Mouse (Mus musculus) adrenal gland, postnatal 14 days (tissue): ENCODE data around the gene Myo1d. TPM values are rescaled to one million over a fixed set of nuclear protein-coding genes. Genes with fewer than 3 reads are reported as not detected.

Experiments used
- DNase-seq: peaks from one replicate; pipeline ENCODE4 v3.0.0; 2021; ENCODE audit warnings: mixed read lengths
- long read RNA-seq, 2 experiments: library from polyadenylated mRNA; stranded (forward); transcript quantifications; one replicate each; pipeline ENCODE4 v2.0.0; 2021
- total RNA-seq: library from RNA; stranded (reverse); gene quantifications from 2 replicates; pipeline ENCODE4 v1.2.3, GENCODE M21; 2021

Gene Myo1d
- 46.3 and 47.1 TPM in 2 replicates for total RNA-seq
- long read RNA-seq, experiment 1, full-length matches to known transcripts: 7 of 19 reads
- long read RNA-seq, experiment 1, partial matches to known transcripts: 2 of 19 reads
- long read RNA-seq, experiment 1, other reads (novel, unspliced or antisense): 10 of 19 reads
- long read RNA-seq, experiment 2, full-length matches to known transcripts: 7 of 13 reads
- long read RNA-seq, experiment 2, partial matches to known transcripts: 3 of 13 reads
- long read RNA-seq, experiment 2, other reads (novel, unspliced or antisense): 3 of 13 reads

DNA sequence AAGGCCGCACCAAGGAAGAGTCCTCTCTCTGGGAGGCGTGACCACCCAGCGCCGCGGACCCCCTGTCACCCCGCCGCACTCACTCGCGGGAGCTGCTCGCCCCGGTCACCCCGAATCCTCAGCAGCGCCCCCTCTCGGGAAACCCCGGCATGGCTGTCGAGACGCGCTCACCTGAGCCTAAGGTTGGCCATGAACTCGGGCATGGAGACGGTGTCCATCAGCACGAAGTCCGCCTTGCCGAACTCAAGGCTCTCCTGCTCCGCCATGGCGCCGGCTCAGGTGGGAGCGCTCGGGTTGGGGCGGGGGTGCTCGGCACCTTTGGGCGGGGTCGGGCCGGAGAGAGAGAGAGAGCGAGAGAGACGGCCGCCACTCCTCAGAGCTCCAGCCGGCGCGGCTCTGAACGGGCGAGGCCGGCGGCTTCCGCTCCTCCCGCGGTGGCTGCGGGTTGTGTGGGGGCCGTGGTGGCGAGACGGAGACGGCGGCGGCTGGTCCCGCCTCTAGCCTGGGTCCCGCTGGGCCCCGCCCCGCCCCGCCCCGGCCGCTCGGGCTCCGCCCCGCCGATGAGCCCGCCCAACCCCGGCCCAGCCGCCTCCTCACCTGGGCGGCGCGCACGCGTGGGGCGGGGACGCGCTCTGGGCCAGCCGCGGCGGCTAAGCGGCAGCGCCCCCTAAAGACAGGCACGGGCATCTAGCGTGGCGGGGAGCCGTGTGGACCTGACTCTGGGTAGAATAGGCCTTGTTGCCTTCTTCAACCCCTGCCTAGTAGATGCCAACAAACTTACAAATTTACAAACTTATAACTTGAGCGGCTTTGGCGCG is at the start of gene Myo1d:
Gene Myo1d (minus strand): TSS at position 499 of the 818 bp plus-strand sequence.
- DNase-seq: peak; percentile 95

DNA sequence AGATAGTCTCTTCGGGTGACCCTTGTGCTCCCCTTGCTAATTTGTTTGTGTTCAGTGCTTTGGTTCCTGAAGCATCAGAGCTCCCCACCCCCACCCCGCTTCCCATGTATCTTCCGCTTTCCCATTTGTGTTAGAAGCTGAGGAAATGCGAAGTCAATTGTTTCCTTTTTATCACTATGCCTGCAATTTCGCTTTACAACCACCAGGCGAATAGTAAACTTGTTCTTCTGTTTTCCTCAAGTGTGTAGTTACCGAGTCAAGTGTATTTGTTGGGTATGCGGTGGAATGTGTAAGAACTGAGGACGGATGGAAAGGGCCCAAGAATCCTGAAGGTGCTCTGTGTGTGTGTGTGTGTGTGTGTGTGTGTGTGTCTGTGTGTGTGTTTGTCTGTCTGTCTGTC is 42.0 kb upstream of the Myo1d start:
- no peak for DNase-seq

DNA sequence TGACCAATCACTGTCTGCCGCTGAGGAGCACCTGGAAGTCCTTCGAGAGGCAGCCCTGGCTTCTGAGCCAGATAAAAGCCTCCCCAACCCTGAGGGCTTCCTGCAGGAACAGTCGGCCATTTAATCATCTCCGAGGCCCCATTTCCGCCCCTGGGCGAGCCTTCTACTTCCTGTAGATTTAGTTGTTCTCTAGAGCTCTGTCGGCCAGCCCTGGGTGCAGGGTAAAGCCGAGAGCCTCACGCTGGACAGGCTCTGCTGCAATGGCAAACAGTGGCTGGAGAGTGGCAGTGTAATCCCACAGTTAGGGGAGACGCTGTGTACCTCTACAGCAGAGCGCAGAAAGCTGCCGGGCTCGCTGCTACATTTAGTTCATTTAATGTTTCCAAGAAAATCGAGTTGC is 41.5 kb upstream of the Myo1d start:
- peak; percentile 55 for DNase-seq

DNA sequence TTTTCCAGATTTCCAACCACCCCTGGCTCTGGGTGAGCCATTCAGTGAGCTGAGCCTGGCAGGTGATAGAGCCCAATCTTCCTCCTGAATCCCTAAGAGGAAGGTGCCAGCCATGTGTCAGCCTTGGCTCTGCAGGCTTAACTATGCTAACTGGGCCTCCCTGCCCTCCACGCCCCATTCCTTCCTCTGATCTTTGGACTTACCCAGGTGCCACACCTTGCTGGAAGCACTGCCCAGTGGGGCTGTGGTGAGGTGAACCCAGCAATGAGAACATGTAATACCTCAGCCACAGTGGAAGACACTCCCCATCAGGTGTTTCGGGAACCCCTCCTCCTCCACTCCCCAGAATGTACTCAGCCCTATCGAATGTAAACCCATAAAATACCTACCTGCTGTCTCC is 40.3 kb upstream of the Myo1d start:
- no peak for DNase-seq

DNA sequence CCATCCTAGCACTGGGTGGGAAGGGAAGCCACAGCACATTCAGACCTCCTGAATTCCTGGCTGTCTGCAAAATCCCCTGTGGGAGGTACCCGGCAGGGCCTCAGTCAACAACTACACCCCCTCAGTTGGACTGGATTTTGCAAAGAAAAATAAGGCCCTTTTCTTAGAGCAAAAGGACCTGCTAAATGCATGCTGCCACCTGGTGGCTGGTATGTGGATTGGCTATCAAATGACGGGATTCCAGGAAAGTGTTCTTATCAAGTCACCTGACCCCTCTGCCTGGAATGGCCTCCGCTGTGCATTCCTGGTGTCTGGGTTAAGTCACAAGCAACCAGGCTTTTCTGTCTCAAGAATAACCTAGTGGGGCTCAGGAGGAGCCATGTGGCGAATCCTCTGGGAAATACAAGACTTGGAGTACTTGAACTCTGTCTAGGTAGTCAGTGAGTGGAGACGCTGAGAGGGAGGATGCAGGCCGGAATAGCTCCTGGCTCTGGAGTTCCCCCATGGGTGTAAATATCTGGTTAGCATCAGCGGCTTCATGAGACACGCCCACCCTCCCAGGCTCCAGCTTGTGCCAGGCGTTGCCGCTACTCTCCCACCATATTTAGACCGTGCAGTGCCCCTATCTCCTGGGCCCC is 38.4 kb upstream of the Myo1d start:
- DNase-seq: peak; percentile 82

DNA sequence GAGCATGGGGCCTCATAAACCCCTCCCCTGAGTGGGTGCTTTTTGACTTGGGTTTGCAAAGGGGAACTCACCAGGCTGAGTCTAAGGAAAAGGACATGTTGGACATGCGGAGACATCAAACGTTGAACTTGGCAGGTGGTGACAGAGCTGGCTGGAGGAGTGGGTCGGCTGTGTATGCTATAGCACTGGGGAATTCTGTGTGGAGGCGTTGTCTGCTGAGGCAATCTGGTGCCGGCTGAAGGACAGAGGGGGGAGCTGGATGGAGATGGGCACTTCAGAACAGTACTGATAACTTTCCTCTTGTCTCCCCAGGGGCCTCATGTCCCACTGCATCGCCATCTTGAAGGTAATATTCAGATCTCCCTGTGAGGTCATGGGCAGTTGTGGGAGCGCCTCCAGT is 35.5 kb upstream of the Myo1d start:
- no peak for DNase-seq

DNA sequence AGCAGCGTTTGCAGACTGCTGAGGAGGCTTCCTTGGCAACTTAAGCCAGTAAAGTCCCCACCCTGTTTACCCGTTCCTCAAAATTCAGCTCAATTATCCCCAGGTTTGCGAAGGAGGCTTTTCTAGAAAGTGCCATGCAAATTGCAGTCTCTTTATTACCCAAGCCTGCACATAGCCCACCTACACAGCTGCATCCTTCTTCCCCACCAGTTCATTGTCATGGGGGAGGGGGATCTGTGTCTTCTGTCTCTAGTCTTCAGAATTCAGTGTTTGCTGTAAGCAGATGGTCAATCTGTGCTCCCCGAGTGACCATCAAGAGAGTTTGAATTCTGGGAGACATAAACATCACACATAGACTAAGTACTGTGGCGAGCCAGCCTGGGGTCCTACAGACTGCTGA is 31.3 kb upstream of the Myo1d start:
- DNase-seq: no peak

DNA sequence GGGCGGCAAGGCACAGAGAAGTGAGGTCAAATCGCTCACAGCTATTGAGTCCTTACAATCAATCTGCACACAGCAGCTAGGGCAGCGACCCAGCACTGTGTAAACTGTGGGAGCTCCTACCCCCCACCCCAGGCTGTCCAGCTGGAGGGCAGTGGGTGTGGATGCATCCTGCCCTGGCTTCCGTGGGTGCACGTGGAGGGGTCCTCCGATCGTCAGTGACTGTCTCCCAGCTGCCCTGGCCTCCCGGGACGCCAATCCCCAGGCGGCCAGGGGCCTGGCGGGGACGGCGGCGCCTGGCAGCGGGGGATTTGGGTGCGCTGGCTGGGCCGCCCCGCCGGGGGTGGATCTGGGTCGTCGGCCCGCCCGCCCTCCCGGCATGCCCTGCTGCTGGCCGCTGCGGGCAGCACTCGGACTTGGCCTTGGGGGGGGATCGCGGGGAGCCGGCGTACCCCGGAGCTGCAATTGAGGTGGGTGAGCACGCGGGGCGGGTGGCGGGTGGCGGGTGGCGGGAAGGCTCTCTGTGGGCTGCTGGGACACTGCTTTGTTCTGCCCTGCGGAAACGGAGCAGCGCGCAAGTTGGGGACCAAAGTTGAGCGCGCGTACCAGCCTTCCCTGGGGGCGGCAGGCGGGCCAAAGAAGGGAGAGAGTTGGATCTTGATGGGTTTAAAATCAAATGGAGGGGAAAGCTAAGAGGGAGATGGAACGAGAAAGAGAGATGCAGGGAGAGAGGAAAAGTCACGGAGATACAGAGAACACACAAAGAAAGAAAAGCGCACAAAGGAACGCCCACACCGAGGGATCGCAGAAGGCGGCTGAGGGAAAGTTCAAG is 30.4 kb upstream of the Myo1d start, which contains the start of gene Tmem98:
Gene Tmem98 (plus strand): TSS at position 183 of the 829 bp plus-strand sequence.
- peak; percentile 80 for DNase-seq

DNA sequence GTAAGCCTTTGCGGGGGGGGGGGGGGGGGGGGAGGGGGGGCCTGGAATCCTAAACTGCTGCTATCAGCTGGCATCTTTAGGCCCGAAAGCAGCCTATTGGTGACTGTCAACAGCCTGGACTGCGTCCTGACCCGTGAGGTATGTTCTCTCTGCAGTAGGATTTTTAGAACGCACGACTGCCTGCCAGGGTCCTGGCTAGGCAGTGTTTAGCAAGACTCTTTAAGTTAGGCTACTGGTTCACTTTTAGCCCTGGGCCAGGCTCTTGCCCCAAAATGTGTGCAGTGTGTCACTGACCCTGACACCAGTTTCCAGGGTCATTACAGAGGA is 29.8 kb upstream of the Myo1d start:
- DNase-seq: no peak

DNA sequence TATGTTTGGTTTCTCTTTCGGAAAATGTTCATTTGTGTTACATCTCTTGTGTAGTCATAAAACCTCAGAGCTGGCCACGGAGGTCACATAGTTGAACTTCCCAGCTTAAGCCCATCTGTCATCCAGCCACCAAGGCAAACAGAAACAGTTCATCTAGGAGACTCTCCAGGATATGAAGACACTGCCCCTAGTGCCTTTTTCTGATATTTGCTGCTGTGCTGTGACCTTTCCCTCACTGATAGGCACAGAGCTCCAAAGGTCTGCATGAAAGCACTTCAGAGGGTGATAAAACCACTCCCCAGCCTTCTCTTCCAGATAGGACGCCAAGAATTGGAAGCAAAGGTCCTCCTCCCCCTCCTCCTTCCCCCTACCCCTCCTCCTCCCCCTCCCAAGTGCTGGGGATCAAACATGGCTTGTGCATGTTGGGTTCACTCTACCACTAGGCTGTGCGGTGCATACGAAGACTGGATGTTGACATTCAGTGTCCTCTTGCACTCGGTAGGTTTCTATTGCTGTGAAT is 28.8 kb upstream of the Myo1d start:
- peak; percentile 66 for DNase-seq

DNA sequence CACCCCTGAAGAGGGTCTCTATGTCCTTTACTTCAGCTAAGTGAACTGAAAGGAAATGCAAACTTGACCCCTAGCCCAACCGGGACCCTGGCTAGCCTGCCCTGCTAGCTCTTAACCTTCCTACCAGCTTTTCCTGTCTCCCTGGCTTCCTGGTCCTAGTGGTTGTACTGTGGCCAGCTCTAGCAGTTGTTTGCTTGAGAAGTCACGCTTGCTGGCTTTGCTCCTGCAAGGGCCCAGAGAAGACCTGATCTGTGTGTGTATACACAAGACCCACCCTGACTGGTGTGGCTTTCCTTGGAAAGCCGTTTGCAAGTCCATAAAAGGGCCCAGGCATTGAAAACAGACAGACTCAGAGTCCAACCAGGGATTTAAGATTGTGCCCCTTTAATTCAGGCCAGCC is 22.9 kb upstream of the Myo1d start:
- DNase-seq: peak; percentile 34

DNA sequence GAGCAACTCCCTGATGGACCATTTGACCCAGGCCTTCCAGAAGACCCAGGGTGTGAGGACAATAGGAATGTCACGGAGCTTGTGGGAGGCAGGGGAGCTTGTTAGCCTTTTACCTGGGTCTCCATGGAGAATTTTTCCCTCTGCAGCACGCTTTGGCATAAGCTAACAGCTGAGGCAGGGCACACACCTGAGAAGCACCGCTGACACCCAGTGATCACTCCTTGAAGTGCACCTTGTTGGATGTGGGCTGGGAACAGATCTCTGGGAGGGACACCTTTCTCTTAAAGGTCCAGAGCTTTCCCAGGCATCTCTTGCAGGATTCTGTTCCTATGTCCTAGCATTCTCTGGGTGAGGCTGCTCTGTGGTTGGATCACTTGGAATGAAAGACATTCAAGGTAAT is 20.2 kb upstream of the Myo1d start:
- DNase-seq: no peak

DNA sequence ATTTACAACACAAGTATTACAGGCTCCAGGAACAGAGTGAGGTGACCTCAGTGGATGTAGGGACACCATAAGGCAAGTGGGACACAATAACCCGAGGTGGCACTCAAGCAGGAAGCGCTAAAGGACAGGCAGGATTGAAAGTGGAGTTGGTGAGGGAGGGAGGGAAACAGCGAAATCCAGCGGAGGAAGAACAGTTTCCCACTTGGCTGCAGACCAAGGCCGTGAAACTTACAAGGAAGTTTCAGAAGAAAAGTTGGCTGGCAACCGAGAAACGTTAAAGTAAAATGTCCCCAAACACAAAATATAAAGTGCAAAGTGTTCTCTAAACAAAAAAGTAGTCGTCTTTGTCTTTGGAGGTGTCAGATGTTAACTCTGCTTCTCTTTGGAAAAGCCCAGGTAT is 15.6 kb upstream of the Myo1d start:
- DNase-seq: peak; percentile 49

DNA sequence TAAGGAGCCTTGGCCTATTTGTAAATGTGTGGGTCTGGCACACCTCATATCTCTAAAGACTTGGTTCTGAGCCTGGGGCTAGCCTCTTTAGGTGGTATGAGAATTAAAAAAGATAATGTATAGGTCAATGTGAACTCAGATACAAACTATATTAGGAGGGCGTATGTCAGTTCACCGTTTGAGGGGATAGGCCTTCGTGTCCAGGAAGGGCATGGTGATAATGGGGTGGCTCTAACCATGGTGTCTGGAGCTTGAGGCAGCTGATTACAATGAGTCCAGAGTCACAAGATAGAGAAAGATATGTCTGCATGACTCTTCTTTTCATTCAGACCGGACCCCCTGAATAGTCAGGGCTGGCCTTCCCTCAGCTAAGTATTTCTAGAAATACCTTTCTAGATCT is 14.5 kb upstream of the Myo1d start:
- no peak for DNase-seq

DNA sequence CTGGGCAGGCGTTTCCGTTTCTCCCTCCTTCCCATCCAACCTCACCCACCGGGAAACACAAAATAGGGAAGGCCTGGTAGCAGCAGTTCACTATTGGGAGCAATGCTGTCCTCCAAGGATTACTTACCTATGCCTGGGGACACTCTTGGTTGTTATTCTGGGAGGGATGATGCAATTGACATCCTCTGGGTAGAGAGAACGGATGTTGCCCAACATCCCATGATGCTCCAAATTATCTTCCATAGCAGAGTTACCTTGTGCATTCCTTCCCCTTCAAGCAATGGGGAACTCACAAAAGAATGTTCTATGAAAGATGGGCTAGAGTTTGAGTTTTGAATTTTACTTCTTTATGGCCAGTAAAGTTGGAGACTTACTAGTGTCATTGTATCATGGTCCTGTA is 13.6 kb upstream of the Myo1d start:
- no peak for DNase-seq

DNA sequence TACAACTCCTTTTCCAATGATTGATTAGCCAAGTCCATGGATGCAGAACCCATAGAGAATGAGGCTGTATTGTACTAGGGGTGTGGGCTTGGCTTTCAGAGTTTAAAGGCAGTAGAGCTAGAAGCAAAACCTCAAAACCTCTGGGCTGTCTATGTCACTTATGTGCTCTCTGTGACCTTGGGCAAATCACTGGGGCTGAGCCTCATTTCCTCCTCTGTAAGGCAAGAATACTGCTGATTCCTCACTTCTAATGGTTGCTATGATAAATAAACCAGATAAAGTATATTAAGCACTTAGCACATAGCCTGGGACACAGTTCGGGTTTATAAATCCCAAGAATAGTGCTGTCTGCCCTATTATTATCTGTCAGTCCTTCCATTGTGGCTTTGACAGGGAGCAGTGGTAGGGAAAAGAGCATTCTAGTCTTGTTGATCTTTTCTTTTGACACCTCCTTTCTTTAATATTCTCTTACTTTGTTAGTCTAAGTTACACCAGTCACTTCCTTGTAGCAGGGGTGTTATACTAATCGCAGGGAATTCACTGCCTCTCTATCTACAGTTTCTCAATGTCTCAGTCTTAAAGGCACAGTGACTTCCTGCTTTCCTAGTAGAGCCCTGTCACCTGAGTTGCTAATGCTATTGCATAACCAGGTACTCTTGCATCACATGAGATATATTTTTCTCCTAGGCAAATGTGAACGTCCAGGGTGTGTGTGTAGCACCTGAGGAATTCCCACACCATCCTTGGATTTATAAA is 12.0 kb upstream of the Myo1d start:
- no peak for DNase-seq

DNA sequence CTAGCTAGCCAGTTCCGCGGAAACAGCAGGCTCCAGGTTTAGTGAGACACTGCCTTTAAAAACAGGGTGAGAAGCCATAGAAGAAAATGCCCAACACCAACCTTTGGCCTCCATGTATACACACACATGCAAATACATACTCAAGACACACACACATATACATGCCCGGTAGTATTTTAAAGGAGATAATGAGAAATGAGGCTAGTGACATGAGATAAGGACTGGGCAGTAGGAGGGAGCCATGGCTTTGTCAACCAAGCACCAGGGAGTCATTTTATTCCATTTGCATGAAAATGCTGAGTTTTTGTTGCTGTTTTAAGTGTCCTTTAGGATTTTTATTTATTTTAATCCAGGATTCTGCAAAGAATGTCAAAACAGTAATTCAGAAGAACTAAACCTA is 10.6 kb upstream of the Myo1d start:
- DNase-seq: no peak

DNA sequence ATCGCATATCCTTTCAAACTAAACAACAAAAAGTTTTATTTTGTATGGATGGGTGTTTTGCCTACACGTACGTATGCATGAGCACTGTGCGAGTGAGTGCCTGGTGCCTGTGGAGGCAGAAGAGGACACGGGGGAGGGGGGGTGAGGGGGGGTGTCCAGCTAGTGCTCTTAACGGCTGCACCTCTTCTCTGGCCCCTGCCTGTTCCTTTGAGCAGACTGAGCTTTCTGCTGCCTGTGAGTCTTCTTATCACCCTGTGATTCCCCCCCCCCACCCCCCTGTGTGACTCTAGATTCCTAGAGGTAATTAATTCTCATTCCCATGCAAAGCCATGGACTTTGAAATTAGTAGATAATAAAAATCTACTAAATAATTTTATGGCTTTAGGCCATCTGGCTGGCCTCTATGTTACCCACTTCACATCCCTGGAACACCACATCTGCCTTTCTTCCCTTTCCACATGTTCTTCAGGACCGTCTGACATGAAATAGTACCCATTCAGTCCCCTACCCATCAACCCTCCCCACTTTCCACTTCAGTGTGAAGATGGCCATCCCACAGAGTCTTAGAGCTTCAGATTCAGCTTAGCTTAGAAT is 9.9 kb upstream of the Myo1d start:
- no peak for DNase-seq

DNA sequence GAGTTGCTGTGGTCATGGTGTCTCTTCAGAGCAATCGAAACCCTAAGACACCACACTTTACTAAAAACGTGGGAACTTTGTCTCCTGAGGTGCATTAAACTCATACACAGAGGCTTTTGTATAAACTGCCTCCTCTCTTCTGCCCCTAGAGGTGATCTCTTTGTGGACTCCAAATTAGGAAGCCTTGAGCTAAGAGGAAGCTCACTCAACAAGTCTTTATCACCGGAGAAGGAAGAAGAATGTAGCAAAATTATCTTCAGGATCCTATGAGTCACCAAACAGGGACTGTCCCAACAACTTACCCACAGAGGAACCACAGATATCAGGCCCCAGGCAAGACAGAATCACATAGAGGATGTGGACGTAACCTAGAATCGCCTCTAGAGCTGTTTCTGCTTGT is 5.8 kb upstream of the Myo1d start:
- no peak for DNase-seq

DNA sequence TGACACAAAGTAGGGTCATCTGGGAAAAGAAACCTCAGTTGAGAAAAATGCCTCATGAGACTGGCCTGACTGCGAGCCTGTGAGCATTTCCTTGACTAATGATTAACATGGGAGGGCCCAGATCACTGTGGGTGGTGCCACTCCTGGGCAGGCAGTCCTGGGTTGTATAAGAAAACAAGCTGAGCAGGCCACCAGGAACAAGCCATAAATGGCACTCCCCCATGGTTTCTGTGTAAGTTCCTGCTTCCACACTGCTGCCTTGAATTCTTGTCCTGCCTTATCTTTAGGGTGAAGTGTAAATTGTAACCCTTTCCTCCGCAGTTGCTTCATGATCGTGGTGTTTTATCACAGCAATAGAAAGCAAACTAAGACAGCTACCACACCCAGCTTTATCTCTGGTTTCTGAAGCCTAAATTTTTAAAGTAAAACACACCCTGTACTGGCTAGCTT is 4.5 kb upstream of the Myo1d start:
- DNase-seq: no peak

DNA sequence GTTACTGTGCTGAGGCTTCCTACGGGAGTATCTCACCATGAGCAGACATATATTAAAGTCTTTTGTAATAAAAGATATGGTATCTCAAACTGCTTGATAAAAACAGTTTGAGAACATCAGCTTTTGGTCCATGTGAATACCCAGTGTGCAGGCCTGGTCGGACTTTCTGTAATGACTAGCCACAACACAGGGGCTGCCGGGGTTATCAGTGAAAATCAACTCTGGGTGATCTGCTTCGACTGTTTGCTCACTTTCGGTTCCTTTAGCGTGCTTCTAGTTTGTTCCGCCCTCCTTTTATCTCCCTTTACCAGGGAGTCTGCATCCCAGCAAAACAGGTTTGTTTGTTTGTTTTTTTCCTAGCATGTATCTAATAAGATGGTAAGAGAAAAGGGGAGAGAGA is 3.6 kb upstream of the Myo1d start:
- DNase-seq: no peak
